Mouse (Mus musculus): ENCODE measurements around the gene Cacnb2. TPM values are rescaled to one million over a fixed set of nuclear protein-coding genes. Genes with fewer than 3 reads are reported as not detected.
A peak's percentile ranks its signal among the peaks of the same experiment; 100 is the strongest.

The Cacnb2 gene
- polyA plus RNA-seq, 1 experiment from 2014 or later, result 1.6 TPM

GRCm38 (mm10) chr2:14620891-14621290 lies 18.0 kb downstream of the Cacnb2 start:
- Histone ChIP-seq H3K4me3 (replicated peaks) (no peak overlapping the region), H3K27me3 (replicated peaks) (no peaks in the 10 kb centered on the region), H3K9ac (no peak overlapping the region), H3K4me1 (replicated peaks) (0 out of 2 replicates have a peak, but pooled peaks cover 2% of the 10 kb centered on the region), H3K9me3 (no peaks in the 10 kb centered on the region), H3K4me2 (replicated peaks) (no peak overlapping the region), H3K27ac (no peak overlapping the region), H3K36me3 (no peaks in the 10 kb centered on the region)
- WGBS, result 41% methylated on average over 4 of the region's 4 CpGs
- ATAC-seq, result peak; percentile 81; the same call in 1 of the 2 replicates

DNA sequence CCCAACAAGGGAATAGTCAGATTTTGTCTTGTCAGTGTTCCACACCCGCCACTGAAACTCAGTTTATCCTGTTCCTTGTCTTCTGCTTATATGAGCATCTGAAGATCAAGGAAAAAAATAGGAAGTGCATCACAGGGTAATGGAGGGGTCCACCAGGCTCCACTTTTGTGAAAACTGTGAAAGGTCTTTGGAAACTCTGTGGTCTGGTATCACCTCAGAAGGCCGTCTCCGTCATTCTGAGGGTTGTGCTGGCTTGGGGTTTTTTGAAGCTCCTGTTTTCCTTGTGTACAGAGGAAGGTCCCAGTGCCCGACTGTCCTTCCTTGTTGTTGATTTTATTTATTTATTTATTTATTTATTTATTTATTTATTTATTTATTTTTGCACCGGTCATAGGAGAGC lies 20.9 kb downstream of the Cacnb2 start:
- H3K36me3 ChIP-seq, result no peaks in the 10 kb centered on the region
- H3K4me1 ChIP-seq (replicated peaks), result 0 out of 2 replicates have a peak, but pooled peaks cover 2% of the 10 kb centered on the region
- no peaks in the 10 kb centered on the region for H3K27me3 ChIP-seq (replicated peaks)
- H3K9ac ChIP-seq, result no peak overlapping the region
- H3K9me3 ChIP-seq, result no peaks in the 10 kb centered on the region
- no peak for ATAC-seq
- no peak overlapping the region for H3K4me2 ChIP-seq (replicated peaks)
- no peak overlapping the region for H3K4me3 ChIP-seq (replicated peaks)
- WGBS, result 87% methylated on average over 5 of the region's 5 CpGs
- H3K27ac ChIP-seq, result no peak overlapping the region

- Histone ChIP-seq H3K9ac (no peak overlapping the region), H3K36me3 (no peaks in the 10 kb centered on the region), H3K9me3 (no peaks in the 10 kb centered on the region), H3K4me1 (replicated peaks) (no peaks in the 10 kb centered on the region), H3K4me3 (replicated peaks) (no peak overlapping the region), H3K27me3 (replicated peaks) (no peaks in the 10 kb centered on the region), H3K4me2 (replicated peaks) (no peak overlapping the region), H3K27ac (no peak overlapping the region)
- WGBS, result 56% methylated on average over 9 of the region's 9 CpGs
- ATAC-seq, result no peak
Observed at GRCm38 (mm10) chr2:14629814-14630492, 27.1 kb downstream of the Cacnb2 start.

DNA sequence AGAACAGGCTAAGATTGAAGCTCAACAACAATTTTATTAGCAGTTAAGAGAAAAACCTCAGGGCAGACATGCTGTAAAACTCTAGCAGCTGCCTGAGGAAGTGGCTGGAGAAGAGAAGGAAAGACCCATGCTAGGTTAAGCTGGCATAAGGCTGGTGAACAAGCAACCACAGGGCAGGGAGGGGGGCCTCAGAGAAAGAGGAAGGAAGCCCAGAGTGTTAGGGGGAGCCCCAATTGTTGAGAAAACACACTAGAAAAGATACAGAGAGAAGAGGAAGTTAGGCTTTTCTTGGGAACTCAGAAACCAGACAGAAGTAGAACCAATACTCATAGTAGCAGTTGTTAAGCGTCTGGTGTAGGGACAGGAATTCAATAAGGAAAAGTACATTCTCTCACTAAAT lies 28.7 kb downstream of the Cacnb2 start:
- no peak overlapping the region for H3K4me3 ChIP-seq (replicated peaks)
- no peak overlapping the region for H3K27ac ChIP-seq
- no peak for ATAC-seq
- H3K36me3 ChIP-seq, result no peaks in the 10 kb centered on the region
- H3K4me2 ChIP-seq (replicated peaks), result no peak overlapping the region
- no peaks in the 10 kb centered on the region for H3K9me3 ChIP-seq
- no peaks in the 10 kb centered on the region for H3K27me3 ChIP-seq (replicated peaks)
- WGBS, result 79% methylated on average over 1 of the region's 1 CpGs
- no peaks in the 10 kb centered on the region for H3K4me1 ChIP-seq (replicated peaks)
- H3K9ac ChIP-seq, result no peak overlapping the region

DNA sequence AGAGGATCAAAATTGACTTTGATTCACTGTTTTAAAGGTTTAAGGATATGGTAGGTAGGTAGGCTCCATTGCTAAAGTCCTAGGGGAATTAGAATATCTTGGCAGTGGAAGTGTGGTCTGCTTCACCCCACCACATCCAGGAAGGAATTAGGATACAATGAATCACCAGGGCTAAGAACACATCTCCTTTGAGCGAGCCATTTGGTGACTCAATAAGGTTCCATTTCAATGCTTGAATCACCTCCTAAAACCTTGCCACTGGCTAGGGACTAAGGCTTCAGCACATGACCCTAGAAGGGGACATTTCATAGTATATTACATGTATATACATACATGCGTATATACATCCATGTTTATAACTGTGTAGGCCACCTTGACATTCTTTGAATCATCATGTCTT lies 30.3 kb downstream of the Cacnb2 start:
- 88% methylated on average over 2 of the region's 2 CpGs for WGBS
- H3K27me3 ChIP-seq (replicated peaks), result no peaks in the 10 kb centered on the region
- no peaks in the 10 kb centered on the region for H3K9me3 ChIP-seq
- H3K36me3 ChIP-seq, result no peaks in the 10 kb centered on the region
- no peaks in the 10 kb centered on the region for H3K4me1 ChIP-seq (replicated peaks)
- no peak overlapping the region for H3K9ac ChIP-seq
- no peak for ATAC-seq
- no peak overlapping the region for H3K27ac ChIP-seq
- no peak overlapping the region for H3K4me3 ChIP-seq (replicated peaks)
- H3K4me2 ChIP-seq (replicated peaks), result no peak overlapping the region

- 87% methylated on average over 4 of the region's 4 CpGs for WGBS
- no peak overlapping the region for H3K9ac ChIP-seq
- no peak for ATAC-seq
- H3K27me3 ChIP-seq (replicated peaks), result no peaks in the 10 kb centered on the region
- H3K4me1 ChIP-seq (replicated peaks), result no peaks in the 10 kb centered on the region
- no peak overlapping the region for H3K27ac ChIP-seq
- H3K36me3 ChIP-seq, result no peaks in the 10 kb centered on the region
- H3K9me3 ChIP-seq, result no peaks in the 10 kb centered on the region
- no peak overlapping the region for H3K4me3 ChIP-seq (replicated peaks)
- no peak overlapping the region for H3K4me2 ChIP-seq (replicated peaks)
Observed at GRCm38 (mm10) chr2:14639266-14639665, 36.4 kb downstream of the Cacnb2 start.

- Histone ChIP-seq H3K27me3 (replicated peaks) (no peaks in the 10 kb centered on the region), H3K4me1 (replicated peaks) (no peaks in the 10 kb centered on the region), H3K36me3 (no peaks in the 10 kb centered on the region), H3K27ac (no peak overlapping the region), H3K4me3 (replicated peaks) (no peak overlapping the region), H3K9ac (no peak overlapping the region), H3K9me3 (no peaks in the 10 kb centered on the region), H3K4me2 (replicated peaks) (no peak overlapping the region)
- no peak for ATAC-seq
- WGBS, result 73% methylated on average over 6 of the region's 6 CpGs
Observed at GRCm38 (mm10) chr2:14639877-14640276, 37.0 kb downstream of the Cacnb2 start.

DNA sequence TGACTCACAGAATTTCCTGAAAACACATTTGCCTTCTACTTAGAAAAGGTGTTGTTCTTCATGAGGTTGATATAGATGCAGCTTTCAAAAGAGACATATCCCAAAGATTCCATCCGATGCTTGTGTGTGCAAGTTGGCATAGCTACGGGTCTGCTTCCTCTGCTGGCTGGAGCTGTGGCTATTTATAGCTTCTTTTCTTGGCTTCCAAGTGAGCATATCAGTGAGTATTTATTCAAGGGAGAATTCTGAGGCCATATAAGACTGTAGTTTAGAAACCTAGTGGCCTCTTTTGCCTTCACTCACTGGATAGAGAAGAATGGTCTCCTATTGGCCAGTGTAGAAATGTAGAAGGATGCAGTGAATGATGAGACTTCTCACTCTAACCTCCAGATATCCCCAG lies 38.2 kb downstream of the Cacnb2 start:
- Histone ChIP-seq H3K9me3 (no peaks in the 10 kb centered on the region), H3K9ac (no peak overlapping the region), H3K27me3 (replicated peaks) (no peaks in the 10 kb centered on the region), H3K4me3 (replicated peaks) (no peak overlapping the region), H3K4me2 (replicated peaks) (no peak overlapping the region), H3K36me3 (no peaks in the 10 kb centered on the region), H3K4me1 (replicated peaks) (no peaks in the 10 kb centered on the region), H3K27ac (no peak overlapping the region)
- ATAC-seq, result peak; percentile 78
- 28% methylated on average over 2 of the region's 2 CpGs for WGBS

GRCm38 (mm10) chr2:14651268-14651667 lies 48.4 kb downstream of the Cacnb2 start:
- H3K27me3 ChIP-seq (replicated peaks), result no peaks in the 10 kb centered on the region
- ATAC-seq, result 0 out of 2 replicates have a peak, but pooled peaks have one; percentile 20
- no peak overlapping the region for H3K9ac ChIP-seq
- 37% methylated on average over 2 of the region's 2 CpGs for WGBS
- H3K27ac ChIP-seq, result no peak overlapping the region
- H3K4me3 ChIP-seq (replicated peaks), result no peak overlapping the region
- H3K9me3 ChIP-seq, result no peaks in the 10 kb centered on the region
- H3K4me2 ChIP-seq (replicated peaks), result no peak overlapping the region
- no peaks in the 10 kb centered on the region for H3K4me1 ChIP-seq (replicated peaks)
- H3K36me3 ChIP-seq, result no peaks in the 10 kb centered on the region

DNA sequence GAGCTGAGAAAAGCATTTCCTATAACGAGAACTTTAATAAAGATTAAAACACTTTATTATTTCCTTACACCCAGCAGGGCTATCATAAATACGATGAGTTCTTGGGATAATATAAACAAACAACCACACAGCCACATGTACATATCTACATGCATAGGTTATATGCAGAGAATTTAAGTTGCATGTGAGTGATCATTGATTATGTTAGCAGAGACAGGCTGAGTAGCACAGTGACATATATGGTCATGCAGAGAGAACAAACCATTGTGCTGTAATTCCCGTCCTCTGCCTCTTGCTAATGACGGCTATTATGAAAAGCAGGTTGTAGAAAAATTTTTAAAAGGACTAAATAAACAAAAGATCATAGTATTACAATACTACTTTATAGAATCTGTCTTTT lies 53.8 kb downstream of the Cacnb2 start:
- H3K4me1 ChIP-seq (replicated peaks), result no peaks in the 10 kb centered on the region
- WGBS, result 50% methylated on average over 4 of the region's 4 CpGs
- H3K4me2 ChIP-seq (replicated peaks), result no peak overlapping the region
- H3K36me3 ChIP-seq, result no peaks in the 10 kb centered on the region
- no peak overlapping the region for H3K4me3 ChIP-seq (replicated peaks)
- ATAC-seq, result no peak
- no peak overlapping the region for H3K27ac ChIP-seq
- H3K27me3 ChIP-seq (replicated peaks), result no peaks in the 10 kb centered on the region
- H3K9me3 ChIP-seq, result no peaks in the 10 kb centered on the region
- H3K9ac ChIP-seq, result no peak overlapping the region

- no peak for ATAC-seq
- Histone ChIP-seq H3K4me3 (replicated peaks) (no peak overlapping the region), H3K9me3 (no peaks in the 10 kb centered on the region), H3K4me2 (replicated peaks) (no peak overlapping the region), H3K36me3 (no peaks in the 10 kb centered on the region), H3K27ac (no peak overlapping the region), H3K4me1 (replicated peaks) (no peaks in the 10 kb centered on the region), H3K9ac (no peak overlapping the region), H3K27me3 (replicated peaks) (no peaks in the 10 kb centered on the region)
- 69% methylated on average over 3 of the region's 3 CpGs for WGBS
Observed at GRCm38 (mm10) chr2:14657205-14657844, 54.4 kb downstream of the Cacnb2 start.

DNA sequence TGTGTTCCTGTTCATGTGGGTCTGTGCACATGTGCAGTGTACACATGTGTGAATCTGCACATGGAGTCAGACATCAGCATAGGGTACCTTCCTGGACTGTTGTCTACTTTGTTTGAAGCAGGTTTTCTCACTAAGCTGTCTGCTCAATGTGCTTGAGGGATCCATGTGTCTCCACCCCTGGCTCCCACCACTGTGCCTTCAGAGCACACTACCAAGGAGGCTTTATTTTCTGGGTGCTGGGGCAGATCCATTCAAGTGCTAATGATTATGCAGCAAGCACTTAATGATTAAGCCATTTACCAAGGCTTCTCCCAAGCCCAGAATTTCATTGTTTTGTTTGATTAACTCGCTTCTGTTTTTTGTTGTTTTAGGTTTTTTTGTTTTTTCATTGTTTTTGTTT lies 62.3 kb downstream of the Cacnb2 start:
- Histone ChIP-seq H3K4me1 (replicated peaks) (no peaks in the 10 kb centered on the region), H3K27ac (no peak overlapping the region), H3K9ac (no peak overlapping the region), H3K36me3 (no peaks in the 10 kb centered on the region), H3K4me2 (replicated peaks) (no peak overlapping the region), H3K27me3 (replicated peaks) (no peaks in the 10 kb centered on the region), H3K9me3 (no peaks in the 10 kb centered on the region), H3K4me3 (replicated peaks) (no peak overlapping the region)
- 51% methylated on average over 1 of the region's 1 CpGs for WGBS
- no peak for ATAC-seq

- 95% methylated on average over 8 of the region's 8 CpGs for WGBS
- no peaks in the 10 kb centered on the region for H3K9me3 ChIP-seq
- ATAC-seq, result no peak
Observed at GRCm38 (mm10) chr2:14672117-14672516, 69.2 kb downstream of the Cacnb2 start.

More at GRCm38 (mm10) chr2:14672117-14672516, 69.2 kb downstream of the Cacnb2 start:
- Histone ChIP-seq H3K9ac (no peak overlapping the region), H3K27ac (no peak overlapping the region), H3K4me2 (replicated peaks) (no peak overlapping the region), H3K36me3 (no peaks in the 10 kb centered on the region), H3K27me3 (replicated peaks) (no peaks in the 10 kb centered on the region), H3K4me3 (replicated peaks) (no peak overlapping the region), H3K4me1 (replicated peaks) (no peaks in the 10 kb centered on the region)
